Mouse (Mus musculus) erythroblast, embryonic 14.5 days (primary cell): ENCODE measurements around the gene Tcl1b1.
"Not testable (repeated sequence)": the region's sequence is repeated elsewhere in the genome, so short reads cannot be mapped to it uniquely, and the experiment has no call there.

Experiments
- GATA1 ChIP-seq: IDR thresholded peaks from 2 replicates; pipeline ENCODE4 v1.6.1; 2012; ENCODE audit warnings: low read length, inconsistent platforms, mixed read lengths
- TAL1 ChIP-seq: IDR thresholded peaks from 3 replicates; pipeline ENCODE4 v1.6.1; 2012; ENCODE audit warnings: low read length, inconsistent platforms, mixed read lengths

DNA sequence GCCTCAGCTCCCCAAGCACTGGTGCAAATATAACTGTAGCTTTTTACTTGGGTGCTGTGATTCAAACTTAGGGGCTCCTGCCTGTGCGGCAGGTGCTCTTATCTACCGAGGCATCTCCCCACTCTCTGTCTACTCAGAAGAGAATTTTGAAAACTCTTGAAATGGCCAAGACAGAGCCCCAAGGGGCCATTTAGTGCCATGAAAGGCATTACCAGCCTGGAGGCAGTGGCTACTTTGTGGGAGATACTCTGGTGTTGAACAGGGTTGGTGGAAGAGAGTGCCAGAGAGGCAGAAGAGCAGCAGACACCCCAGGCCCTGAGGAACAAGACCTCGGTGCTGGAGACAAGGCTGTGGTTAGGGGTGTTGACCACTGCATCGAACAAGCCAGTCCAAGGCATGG is 24.7 kb upstream of the Tcl1b1 start:
- not testable (repeated sequence) for TF ChIP-seq TAL1, GATA1
